Mouse (Mus musculus) cerebellum, adult 11 months (tissue): ENCODE measurements around the gene Rpl36al.
"Not testable (repeated sequence)": the region's sequence is repeated elsewhere in the genome, so short reads cannot be mapped to it uniquely, and the experiment has no call there.

Experiments
- DNase-seq: peaks from one replicate; pipeline ENCODE4 v3.0.0; 2022

Gene Rpl36al

DNA sequence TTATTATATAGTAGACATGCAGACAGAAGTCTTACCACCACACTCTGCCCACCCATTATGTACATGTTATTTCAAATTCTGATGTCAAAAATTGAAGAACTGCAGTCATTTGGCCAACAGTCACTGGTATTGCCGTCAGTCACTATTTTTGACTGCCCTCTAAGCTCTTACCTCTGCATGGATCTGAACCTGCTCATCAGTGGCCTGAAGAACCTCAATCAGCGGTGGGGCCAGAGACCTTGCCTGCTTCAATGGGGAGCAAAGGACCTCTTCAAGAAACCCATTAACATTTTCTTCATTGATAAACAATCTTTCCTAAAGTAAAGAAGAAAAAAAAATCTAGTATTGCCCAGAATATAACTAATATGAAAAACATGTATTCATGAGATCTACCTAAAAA is 8.8 kb upstream of the Rpl36al start:
- DNase-seq: no peak

DNA sequence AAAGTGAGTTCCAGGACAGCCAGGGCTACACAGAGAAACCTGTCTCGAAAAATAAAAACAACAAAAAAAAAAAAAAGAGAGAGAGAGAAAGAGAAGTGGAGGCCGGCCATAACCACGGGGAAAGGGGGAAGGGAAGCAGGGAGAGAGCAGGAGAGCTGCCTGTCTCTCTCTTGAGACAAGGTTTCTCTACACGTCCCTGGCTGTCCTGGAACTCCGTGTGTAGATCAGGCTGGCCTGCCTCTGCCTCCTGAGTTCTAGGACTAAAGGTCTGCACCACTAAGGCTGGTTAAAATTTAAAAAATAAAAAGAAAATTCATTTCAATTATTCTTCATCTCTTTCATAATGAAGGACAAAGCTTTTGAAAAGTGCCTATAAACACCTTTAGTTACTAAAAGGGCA is 7.5 kb upstream of the Rpl36al start:
- no peak for DNase-seq

DNA sequence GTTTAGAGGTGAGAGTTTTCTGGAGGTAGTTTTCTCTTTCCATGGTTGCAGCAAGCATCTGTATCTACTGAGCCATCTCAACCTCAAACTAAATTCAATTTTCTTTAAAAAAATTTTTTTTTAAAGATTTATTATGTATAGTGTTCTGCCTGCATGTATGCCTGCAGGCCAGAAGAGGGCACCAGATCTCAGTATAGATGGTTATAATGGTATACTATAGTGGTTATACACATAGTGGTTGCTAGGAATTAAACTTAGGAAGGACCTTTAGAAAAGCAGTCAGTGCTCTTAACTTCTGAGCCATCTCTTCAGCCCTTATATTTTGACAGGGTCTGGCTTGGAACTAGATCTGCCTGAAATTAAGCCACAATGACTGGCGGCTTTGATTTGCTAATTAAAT is 6.6 kb upstream of the Rpl36al start:
- DNase-seq: no peak

DNA sequence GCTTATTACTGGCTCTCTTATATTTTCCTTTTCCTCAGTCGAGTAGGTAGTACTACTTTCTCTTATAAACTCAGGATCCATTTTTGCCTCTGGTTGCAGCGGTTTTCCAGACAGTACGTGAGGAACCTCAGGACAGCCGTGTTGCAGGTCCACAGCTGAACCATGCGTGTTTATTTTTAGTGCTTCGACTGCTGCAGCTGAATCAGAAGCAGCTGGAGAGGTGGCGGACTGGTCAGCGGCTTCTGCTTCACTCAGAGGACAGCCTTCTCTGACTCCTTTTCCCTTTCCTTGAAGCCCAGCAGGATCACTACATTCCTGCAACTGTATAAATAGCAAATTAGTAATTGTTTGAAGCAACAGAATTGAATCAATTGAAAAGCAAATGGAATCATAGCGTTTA is 6.2 kb upstream of the Rpl36al start:
- no peak for DNase-seq

DNA sequence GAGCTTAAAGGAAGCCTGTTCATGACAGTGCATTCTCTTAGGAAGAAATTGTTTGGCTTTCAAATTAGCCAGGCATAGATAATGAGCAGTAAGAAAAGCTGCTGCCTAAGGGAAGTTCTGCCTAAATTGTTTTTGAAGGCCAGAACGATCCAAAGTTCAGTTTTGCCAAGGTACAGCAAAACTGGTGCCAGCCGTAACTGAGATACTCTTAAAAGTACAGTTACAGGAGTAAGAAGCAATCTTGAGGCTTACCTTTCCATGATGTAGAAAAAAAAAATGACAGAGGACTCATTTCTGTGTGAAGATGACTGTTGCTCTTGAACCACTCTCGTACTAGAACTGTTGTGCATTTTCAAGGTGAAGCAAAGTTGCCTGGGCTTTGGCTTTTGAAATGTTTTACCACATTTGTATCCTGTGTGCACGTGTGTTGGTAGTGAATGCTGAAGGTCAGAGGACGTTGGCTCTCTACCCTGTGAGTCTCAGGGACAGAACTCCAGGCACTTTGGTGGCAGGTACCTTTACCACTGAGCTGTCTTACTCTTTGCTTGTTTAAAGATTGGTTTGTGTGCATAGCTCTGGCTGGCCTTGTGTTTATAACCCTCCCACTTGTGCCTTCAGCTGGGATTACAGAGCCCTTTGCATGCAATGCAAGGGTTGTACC is 3.1 kb upstream of the Rpl36al start:
- no peak for DNase-seq

DNA sequence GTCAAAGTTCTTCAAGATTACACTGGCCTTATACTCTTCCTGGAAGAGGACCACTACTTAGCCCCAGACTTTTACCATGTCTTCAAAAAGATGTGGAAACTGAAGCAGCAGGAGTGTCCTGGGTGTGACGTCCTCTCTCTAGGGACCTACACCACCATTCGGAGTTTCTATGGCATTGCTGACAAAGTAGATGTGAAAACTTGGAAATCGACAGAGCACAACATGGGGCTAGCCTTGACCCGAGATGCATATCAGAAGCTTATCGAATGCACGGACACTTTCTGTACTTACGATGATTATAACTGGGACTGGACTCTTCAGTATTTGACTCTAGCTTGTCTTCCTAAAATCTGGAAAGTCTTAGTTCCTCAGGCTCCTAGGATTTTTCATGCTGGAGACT is 1.5 kb upstream of the Rpl36al start:
- no peak for DNase-seq

DNA sequence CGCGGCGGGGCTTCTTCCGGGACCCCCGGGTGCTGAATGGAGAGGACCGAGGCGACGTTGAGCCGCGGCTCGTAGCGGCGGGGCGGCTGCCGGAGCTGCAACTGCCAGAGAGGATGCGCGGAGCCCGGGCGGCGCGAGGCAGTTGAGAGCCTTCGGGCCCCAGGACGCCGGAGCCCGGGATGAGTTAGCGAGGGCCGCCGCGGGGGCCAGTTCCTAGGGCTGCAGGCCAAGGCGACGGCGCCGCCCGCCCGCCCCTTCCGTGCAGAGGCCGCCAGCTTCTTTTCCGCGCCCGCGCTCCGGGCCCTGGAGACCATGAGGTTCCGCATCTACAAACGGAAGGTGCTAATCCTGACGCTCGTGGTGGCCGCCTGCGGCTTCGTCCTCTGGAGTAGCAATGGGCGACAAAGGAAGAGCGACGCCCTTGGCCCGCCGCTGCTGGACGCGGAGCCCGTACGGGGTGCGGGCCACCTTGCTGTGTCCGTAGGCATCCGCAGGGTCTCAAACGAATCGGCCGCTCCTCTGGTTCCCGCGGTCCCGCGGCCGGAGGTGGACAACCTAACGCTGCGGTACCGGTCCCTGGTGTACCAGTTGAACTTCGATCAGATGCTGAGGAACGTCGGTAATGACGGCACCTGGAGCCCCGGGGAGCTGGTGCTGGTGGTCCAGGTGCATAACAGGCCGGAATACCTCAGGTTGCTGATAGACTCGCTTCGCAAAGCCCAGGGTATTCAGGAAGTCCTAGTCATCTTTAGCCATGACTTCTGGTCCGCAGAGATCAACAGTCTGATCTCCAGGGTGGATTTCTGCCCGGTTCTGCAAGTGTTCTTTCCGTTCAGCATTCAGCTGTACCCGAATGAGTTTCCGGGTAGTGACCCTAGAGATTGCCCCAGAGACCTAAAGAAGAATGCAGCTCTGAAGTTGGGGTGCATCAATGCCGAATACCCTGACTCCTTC is 736 bp upstream of the Rpl36al start:
- DNase-seq: no peak

DNA sequence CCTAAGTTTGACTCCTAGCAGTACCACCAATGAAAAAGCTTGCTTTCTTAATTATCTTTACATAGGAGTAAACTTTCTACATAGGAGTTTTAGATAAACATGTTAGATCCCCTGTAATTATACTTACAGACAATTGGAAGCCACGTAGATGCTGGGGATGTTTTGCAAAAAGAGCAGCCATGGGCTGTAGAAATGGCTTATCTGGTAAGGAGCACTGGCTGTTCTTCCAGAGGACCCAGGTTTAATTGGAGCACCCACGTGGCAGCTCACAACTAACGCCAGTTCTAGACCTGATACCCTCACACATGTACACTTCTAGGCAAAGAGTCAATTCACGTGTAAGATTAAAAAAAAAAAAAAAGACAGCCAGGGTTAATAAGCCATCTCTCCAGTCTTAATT is 2.1 kb downstream of the Rpl36al start:
- DNase-seq: no peak

DNA sequence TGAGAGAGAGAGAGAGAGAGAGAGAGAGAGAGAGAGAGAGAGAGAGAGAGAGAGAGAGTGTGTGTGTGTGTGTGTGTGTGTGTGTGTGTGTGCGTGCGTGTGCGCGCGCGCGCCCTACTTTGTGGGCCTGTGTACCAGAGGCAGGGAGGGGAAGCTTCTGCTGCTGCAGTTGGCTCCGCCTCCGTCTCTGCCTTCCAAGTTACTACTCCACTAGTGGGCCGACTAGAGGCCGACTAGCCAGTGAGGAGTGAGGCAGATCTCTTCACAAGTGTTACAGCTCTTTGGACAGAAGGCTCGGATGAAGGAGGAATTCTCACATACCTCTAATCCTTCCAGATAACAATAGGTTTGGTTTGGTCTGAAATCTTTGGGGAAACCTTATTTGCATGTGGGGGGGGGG is 4.5 kb downstream of the Rpl36al start:
- no peak for DNase-seq

DNA sequence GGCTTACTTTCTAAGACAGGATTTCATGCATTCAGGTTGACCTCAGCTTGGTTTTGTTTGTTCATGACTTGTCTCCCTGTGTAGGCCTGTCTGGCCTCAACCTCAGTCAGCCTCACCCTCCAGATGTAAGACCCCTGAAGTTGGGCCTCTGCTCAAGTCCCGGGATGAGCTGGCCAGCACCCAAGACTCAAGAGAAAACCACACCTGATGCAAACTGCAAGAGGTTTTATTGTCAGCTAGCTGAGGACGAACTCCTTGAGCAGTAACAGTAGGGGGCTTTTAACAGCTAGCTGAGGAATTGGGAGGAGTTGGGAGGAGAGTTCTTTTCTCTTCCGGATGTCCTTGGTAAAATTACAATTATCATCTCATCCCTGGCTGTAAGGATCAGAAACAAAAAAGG is 6.4 kb downstream of the Rpl36al start:
- DNase-seq: no peak

DNA sequence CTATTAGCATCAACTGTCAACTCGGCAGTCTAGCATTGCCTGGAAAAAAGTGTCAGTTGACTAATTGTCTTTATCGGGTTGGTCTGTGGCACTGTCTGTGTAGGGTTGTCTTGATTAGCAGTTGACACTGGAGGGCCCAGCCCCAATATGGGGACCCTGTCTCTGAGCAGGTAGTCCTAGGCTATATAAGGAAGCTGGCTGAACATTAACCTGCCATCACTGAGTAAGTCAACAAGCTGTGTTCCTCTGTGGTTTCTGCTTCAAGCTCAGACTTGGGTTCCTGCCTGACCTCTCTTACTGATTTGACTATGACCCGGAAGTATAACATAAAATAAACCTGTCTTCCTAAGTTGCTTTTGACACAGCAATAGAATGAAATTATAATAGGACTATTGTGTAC is 7.9 kb downstream of the Rpl36al start:
- DNase-seq: no peak

DNA sequence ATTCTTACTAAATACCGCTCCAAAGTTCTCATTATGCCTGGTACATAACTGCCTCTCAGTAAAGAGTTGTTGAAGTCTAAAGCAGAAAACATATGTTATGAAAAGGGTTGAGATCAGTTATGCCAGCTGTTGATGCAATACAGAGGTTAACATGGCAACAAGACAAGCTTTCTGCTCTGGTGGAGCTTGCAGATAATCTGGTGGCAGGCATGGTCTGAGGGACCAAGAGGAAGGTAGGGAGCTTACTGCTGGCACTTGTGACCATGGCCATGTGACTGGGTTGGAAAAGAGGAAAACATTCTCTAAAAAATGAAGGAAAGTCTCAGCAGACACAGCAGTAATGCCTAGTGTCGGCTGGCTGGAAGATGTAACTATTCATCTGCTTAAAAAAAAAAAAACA is 12.6 kb downstream of the Rpl36al start:
- DNase-seq: no peak

DNA sequence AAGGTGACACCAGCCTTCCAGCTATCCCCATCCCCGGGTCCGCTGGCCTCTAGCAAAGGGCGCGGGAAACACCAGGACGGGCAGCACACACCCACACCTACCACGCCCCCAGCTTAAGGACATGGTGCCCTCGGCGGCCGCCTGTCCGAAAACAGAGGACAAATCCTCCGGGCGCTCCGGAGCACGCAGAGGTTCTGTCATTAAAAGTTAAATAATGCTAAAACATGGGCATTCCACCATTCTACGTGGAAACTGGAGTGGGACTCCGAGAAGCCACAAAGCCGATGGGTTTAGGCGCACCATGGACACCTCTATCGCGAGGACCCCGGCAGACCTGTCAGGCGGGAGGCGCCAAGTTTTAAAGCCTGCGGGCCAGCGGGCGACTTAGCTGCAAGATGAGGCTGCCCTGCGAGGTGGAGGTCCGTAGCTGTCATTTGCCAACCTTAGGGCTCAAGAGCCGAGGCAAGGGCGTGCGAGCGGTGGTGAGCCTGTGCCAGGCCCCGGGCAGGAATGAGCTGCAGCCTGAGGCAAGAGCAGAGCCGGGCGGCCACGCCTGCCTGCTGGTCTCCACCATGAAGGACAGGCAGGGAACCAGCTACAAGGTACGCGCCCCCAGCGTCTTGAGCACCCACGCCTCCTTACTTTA is 15.3 kb downstream of the Rpl36al start, which contains the start of gene Lrr1:
TSS of gene Lrr1 (plus strand) at position 354 of the 646 bp plus-strand sequence.
- DNase-seq: peak; percentile 84

DNA sequence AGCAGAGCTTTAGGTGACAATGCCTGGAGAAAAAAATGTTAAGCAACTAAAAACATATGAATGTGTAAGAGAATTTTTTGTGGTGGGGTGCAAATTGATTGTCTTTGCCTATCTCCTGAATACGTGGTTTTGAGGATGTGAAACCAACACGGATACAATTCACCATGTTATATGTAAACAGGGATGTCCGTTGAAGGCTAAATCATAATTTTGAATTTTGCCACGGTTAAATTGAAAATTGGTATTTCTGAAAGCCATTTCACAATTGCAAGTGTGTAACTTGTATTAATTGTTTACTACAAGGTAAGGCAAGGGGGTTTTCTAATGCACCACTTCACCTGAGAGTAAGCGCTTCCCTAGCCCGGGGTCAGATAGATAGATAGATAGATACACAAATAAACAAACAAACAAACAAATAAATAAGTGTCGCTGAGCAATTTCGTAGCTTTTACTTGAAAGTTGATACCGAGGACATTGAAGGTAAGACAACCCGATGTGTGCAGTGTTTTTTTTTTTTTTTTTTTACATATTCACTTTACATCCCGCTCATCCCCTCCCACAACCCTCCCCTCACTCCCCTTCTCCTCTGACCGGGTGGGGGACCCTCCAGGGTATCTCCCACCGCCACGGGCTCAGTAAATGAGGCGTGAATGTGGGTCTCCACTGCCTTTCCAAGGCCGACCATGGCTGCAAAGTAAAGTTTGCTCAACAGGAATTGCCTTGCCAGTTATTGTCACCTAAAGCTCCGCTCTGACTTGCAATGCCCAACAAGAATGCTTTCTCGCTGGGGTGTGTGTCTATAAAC is 16.0 kb downstream of the Rpl36al start:
- DNase-seq: no peak

DNA sequence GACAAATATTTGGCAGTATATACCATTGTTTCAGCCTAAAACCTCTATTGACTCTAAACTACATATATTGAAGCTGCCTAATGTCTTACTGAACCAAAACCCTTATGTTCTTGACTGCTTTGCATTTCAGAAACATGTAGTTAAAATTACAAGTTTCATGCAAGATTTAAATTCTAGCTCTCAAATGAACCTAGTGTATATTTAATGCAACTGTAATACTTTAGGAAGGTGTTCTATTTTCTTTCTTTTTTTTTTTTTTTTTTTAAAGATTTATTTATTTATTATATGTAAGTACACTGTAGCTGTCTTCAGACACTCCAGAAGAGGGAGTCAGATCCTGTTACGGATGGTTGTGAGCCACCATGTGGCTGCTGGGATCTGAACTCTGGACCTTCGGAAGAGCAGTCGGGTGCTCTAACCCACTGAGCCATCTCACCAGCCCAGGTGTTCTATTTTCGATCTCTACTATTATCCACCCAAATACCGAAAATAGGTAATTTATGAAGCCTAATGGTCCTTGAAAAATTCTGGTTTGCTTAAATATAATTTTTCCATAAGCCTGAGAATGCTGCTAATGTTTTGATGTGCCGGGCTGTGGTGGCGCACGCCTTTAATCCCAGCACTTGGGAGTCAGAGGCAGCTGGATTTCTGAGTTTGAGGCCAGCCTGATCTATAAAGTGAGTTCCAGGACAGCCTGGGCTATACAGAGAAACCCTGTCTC is 16.9 kb downstream of the Rpl36al start:
- not testable (repeated sequence) for DNase-seq

DNA sequence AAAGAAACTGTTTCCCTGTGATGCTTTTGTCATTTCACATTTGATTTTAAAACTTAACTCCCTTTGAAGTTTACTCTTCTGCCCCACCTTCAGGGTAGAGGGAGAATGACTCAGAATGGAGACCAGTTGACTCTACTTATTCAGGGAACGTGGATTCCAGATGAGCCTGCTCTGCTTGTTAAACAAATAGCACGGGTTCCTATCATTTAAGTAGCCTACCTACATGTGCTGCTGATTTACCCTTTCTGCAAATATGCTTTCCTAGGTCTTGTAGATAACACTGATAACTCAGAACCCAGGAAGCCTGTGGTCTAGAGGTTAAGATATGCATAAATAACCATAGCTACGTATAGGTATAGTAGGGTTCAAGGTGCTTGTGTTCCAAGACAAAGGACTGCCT is 19.0 kb downstream of the Rpl36al start:
- DNase-seq: no peak

DNA sequence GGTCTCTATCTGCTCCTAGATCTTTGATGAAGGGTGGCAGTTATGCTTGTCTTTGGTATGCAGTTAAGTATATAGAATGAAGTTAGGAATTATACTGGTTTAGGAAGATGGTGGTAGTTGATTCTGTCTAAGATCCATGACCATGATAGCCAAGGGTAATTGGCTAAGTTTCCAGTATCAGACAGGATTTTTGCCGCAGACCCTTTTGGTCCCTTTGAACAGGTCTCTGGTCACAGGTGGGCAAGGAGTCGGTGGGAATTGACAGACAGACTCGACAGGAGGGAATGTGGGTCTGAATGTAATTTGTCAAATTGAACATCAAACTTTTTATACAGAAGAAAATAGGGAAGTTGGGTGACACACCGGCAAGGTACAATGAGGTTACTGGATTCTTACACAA is 20.3 kb downstream of the Rpl36al start:
- DNase-seq: not testable (repeated sequence)

DNA sequence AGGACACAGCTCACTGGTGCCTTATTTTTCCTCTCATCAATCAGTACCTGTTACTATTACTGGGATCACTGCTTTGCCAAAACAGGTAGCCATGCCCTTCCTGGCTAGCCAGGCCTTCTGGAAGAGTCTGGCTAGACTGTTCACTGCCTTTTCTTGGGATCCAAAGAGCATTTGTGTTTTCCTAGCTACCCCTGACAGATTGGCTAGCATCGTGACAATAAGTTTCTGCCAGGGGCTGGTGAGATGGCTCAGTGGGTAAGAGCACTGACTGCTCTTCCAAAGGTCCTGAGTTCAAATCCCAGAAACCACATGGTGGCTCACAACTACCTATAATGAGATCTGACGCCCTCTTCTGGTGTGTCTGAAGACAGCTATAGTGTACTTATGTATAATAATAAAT is 23.2 kb downstream of the Rpl36al start:
- not testable (repeated sequence) for DNase-seq

DNA sequence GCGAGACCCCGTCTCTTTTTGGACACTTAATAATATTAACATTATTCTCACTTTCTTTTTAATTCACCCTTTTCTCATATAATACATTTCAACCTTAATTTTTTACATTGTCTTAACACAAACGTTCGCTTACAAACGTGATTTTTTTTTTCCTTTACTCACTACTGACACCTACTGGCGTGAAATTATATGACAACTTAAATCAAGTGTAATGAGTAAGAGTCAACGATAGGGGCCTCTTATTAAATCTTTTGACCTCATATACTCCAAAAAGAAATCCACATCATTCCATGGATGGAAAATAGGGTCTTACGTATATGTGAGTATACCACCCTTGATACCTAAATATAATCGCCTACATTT is 24.3 kb downstream of the Rpl36al start:
- no peak for DNase-seq

DNA sequence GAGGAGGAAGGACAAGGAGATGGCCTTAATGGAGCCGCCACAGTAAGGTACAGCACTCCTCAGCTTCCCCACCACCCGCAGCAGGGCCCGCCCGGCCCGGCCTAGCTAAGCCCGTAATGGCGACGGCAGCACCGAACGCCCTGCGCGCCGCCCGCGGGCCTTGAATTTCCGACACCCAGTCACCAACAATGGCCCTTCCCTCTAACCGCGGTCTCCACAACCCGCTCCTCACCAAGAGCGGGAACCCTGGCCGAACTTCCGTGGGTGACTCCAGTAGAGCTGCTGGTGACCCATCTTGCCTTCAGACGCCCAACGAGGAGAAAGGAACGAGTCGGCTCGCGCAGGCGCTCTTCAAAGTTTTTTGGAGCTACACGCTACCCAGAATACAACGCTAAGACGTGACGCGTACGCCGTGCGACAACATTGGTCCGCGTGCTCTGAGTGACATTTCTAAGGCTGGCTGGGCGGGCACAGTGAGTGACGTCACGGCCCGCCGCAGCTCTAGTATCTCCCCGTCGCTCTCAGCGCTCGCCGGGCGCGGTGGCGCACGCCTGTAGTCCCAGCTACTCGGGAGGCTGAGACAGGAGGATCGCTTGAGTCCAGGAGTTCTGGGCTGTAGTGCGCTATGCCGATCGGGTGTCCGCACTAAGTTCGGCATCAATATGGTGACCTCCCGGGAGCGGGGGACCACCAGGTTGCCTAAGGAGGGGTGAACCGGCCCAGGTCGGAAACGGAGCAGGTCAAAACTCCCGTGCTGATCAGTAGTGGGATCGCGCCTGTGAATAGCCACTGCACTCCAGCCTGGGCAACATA is 24.9 kb downstream of the Rpl36al start, which contains the start of gene Rps29:
TSS of gene Rps29 (minus strand) at position 422 of the 813 bp plus-strand sequence.
- peak; percentile 98 for DNase-seq

DNA sequence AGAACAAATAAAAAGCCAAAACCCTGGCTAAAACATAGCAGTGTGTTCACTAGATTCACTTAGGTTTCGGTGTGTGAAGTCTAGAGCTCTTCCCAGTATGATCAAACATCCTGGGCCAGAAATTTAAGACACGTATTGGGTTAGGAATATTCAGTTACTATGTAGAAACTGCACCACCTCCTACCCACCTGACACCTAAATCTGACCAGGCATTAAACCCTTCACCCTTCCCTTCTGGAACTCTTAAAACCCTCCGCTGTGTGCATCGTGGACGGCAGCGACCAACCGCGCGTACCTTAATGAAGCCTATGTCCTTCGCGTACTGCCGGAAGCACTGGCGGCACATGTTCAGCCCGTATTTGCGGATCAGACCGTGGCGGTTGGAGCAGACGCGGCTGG is 25.5 kb downstream of the Rpl36al start:
- no peak for DNase-seq
